Mouse (Mus musculus) myocyte (in vitro differentiated cells): ENCODE data around the gene Cib4. TPM values are rescaled to one million over a fixed set of nuclear protein-coding genes. Genes with fewer than 3 reads are reported as not detected.

Experiments
- H3K27me3 ChIP-seq: one replicate; pipeline ENCODE4 v1.6.1; 2011; ENCODE audit not compliant: control insufficient read depth, insufficient read depth, insufficient read length
- H3K36me3 ChIP-seq: one replicate; pipeline ENCODE4 v1.6.1; 2011; ENCODE audit not compliant: control insufficient read depth, insufficient read depth
- H3K4me2 ChIP-seq: one replicate; pipeline ENCODE4 v1.6.1; 2011; ENCODE audit warnings: low read depth, control low read depth
- H3K4me3 ChIP-seq: one replicate; pipeline ENCODE4 v1.5.1; 2011; ENCODE audit warnings: mild to moderate bottlenecking, control low read depth, moderate library complexity
- H3K79me2 ChIP-seq: one replicate; pipeline ENCODE4 v1.6.1; 2011; ENCODE audit not compliant: control insufficient read depth, insufficient read depth
- H3ac ChIP-seq: one replicate; pipeline ENCODE4 v1.6.1; 2011; ENCODE audit not compliant: control insufficient read depth, insufficient read length
- CEBPB ChIP-seq: IDR thresholded peaks from 2 replicates; pipeline ENCODE4 v1.6.1; 2011; ENCODE audit warnings: mild to moderate bottlenecking, moderate library complexity; ENCODE audit not compliant: poor library complexity, insufficient read depth, severe bottlenecking
- E2F4 ChIP-seq: IDR thresholded peaks from one replicate; pipeline ENCODE4 v1.6.1; 2011; ENCODE audit warnings: mild to moderate bottlenecking, control low read depth, moderate library complexity; ENCODE audit not compliant: insufficient read depth
- MAX ChIP-seq: IDR thresholded peaks from one replicate; pipeline ENCODE4 v1.6.1; 2011; ENCODE audit warnings: low read depth, mild to moderate bottlenecking, control low read depth
- MYOD1 ChIP-seq, 3 experiments: IDR thresholded peaks; one replicate each; pipeline ENCODE4 v1.6.1; 2011; ENCODE audit warnings: control low read depth in 2 of 3, low read depth in 2 of 3, mild to moderate bottlenecking in 2 of 3, moderate library complexity in 1 of 3; ENCODE audit not compliant: insufficient read length in 2 of 3, control insufficient read depth in 1 of 3
- MYOG ChIP-seq, 3 experiments: IDR thresholded peaks; one replicate each; pipeline ENCODE4 v1.6.1; 2011; ENCODE audit warnings: control low read depth in 2 of 3, low read depth in 2 of 3, mild to moderate bottlenecking in 2 of 3; ENCODE audit not compliant: insufficient read length in 2 of 3, control insufficient read depth in 1 of 3, insufficient read depth in 1 of 3
- POLR2A ChIP-seq: IDR thresholded peaks from one replicate; pipeline ENCODE4 v1.6.1; 2011; ENCODE audit warnings: low read depth, mild to moderate bottlenecking, control low read depth, moderate library complexity; ENCODE audit not compliant: insufficient read length
- POLR2AphosphoS2 ChIP-seq: IDR thresholded peaks from one replicate; pipeline ENCODE4 v1.6.1; 2011; ENCODE audit warnings: low read depth, control low read depth; ENCODE audit not compliant: insufficient read length
- REST ChIP-seq: IDR thresholded peaks from one replicate; pipeline ENCODE4 v1.6.1; 2011; ENCODE audit warnings: mild to moderate bottlenecking, control low read depth, moderate library complexity; ENCODE audit not compliant: insufficient read depth, insufficient read length
- SRF ChIP-seq: IDR thresholded peaks from one replicate; pipeline ENCODE4 v1.6.1; 2011; ENCODE audit warnings: low read depth; ENCODE audit not compliant: control insufficient read depth, insufficient read length
- TCF12 ChIP-seq: IDR thresholded peaks from one replicate; pipeline ENCODE4 v1.6.1; 2011; ENCODE audit warnings: mild to moderate bottlenecking, control low read depth; ENCODE audit not compliant: poor library complexity, insufficient read depth, severe bottlenecking
- TCF3 ChIP-seq: IDR thresholded peaks from one replicate; pipeline ENCODE4 v1.6.1; 2011; ENCODE audit warnings: low read depth, control low read depth; ENCODE audit not compliant: insufficient read length
- USF1 ChIP-seq: IDR thresholded peaks from one replicate; pipeline ENCODE4 v1.6.1; 2011; ENCODE audit warnings: low read depth, mild to moderate bottlenecking, control low read depth, moderate library complexity
- polyA plus RNA-seq: library from polyadenylated mRNA; unstranded; fragments of >200 nt; fragmentation: generic; extraction: Trizol; gene quantifications from one replicate; pipeline ENCODE4 v1.2.1, GENCODE M21; 2012; ENCODE audit warnings: missing spikeins

The Cib4 gene
- polyA plus RNA-seq: not detected

DNA sequence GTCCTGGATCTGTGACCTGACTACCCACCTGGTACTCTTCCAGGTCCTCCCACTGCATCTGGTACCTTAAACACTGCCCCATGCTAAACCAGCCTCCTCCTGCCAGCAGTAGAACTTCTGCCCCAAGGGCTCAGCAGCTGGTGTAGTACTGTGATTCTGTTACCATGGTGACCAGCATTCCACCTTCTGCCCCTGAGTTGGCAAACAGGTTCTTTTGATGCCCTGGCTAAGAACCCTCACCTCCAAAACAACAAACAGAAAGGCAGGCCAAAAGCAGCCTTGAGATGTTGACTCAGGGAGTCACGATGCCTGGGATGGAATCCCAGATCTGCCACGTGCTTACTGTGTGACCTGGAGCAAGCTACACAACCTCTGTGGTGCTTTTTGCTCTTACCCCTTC is at the start of gene Cib4:
Cib4 (minus strand) TSS at position 139 of the 400 bp plus-strand sequence.
- no peak within 1 kb of the TSS for H3K4me2 ChIP-seq
- no peak within 1 kb of the TSS for H3K4me3 ChIP-seq
- no peak for TF ChIP-seq POLR2A
- no peak for TF ChIP-seq SRF
- TF ChIP-seq CEBPB: no peak
- TF ChIP-seq TCF12: no peak
- TF ChIP-seq MYOG (IDR thresholded peaks at IDR 0.05; ENCODE audit: control insufficient read depth in 1 of 3, insufficient read depth in 1 of 3, insufficient read length in 2 of 3, low read depth in 2 of 3): no peak
- no peak for TF ChIP-seq REST
- no peak for TF ChIP-seq USF1
- no peak for TF ChIP-seq MAX
- no peak for TF ChIP-seq E2F4
- TF ChIP-seq TCF3: no peak
- no peaks in the 10 kb centered on the region for H3K79me2 ChIP-seq
- H3K27me3 ChIP-seq: peaks cover 35% of the 10 kb centered on the region
- no peaks in the 10 kb centered on the region for H3K36me3 ChIP-seq
- no peak within 1 kb of the TSS for H3ac ChIP-seq

- Histone ChIP-seq H3K79me2 (no peaks in the 10 kb centered on the region), H3K4me3 (no peak overlapping the region), H3K36me3 (no peaks in the 10 kb centered on the region), H3ac (no peak overlapping the region), H3K27me3 (peaks cover 75% of the 10 kb centered on the region), H3K4me2 (no peak overlapping the region)
- TF ChIP-seq MYOG (IDR thresholded peaks at IDR 0.05; ENCODE audit: control insufficient read depth in 1 of 3, insufficient read depth in 1 of 3, insufficient read length in 2 of 3, low read depth in 2 of 3) (no peak), SRF (no peak), E2F4 (no peak), MYOD1 (IDR thresholded peaks at IDR 0.05; ENCODE audit: control insufficient read depth in 1 of 3, insufficient read length in 2 of 3, low read depth in 2 of 3) (no peak), USF1 (no peak), MAX (no peak), TCF12 (no peak), REST (no peak), TCF3 (no peak), POLR2AphosphoS2 (no peak), CEBPB (no peak), POLR2A (no peak)
These were observed 49.4 kb upstream of the Cib4 start for GRCm38 (mm10) chr5:30594953-30595560.

- TF ChIP-seq TCF3: no peak
- no peak for TF ChIP-seq MYOG (IDR thresholded peaks at IDR 0.05; ENCODE audit: control insufficient read depth in 1 of 3, insufficient read depth in 1 of 3, insufficient read length in 2 of 3, low read depth in 2 of 3)
- no peak for TF ChIP-seq CEBPB
- TF ChIP-seq POLR2AphosphoS2: no peak
- TF ChIP-seq MYOD1 (IDR thresholded peaks at IDR 0.05; ENCODE audit: control insufficient read depth in 1 of 3, insufficient read length in 2 of 3, low read depth in 2 of 3): no peak
- no peak for TF ChIP-seq USF1
- TF ChIP-seq SRF: no peak
- no peak for TF ChIP-seq MAX
- TF ChIP-seq REST: no peak
- no peak for TF ChIP-seq POLR2A
- no peak for TF ChIP-seq TCF12
- no peak for TF ChIP-seq E2F4
- Histone ChIP-seq H3K4me2 (no peak overlapping the region), H3K27me3 (peaks cover 76% of the 10 kb centered on the region), H3K79me2 (no peaks in the 10 kb centered on the region), H3K4me3 (no peak overlapping the region), H3K36me3 (no peaks in the 10 kb centered on the region), H3ac (no peak overlapping the region)
These were observed 48.3 kb upstream of the Cib4 start for GRCm38 (mm10) chr5:30593811-30594504.

- TF ChIP-seq SRF: no peak
- TF ChIP-seq CEBPB: no peak
- TF ChIP-seq TCF3: no peak
- no peak for TF ChIP-seq USF1
- TF ChIP-seq POLR2AphosphoS2: no peak
- Histone ChIP-seq H3K4me3 (no peak overlapping the region), H3ac (no peak overlapping the region), H3K4me2 (no peak overlapping the region), H3K79me2 (no peaks in the 10 kb centered on the region), H3K36me3 (no peaks in the 10 kb centered on the region), H3K27me3 (peaks cover 76% of the 10 kb centered on the region)
These were observed 47.7 kb upstream of the Cib4 start for GRCm38 (mm10) chr5:30593360-30593759.
